Mouse (Mus musculus): ENCODE data around the gene Cklf. TPM values are rescaled to one million over a fixed set of nuclear protein-coding genes. Genes with fewer than 3 reads are reported as not detected.
"Not testable (repeated sequence)": the region's sequence is repeated elsewhere in the genome, so short reads cannot be mapped to it uniquely, and the experiment has no call there.

Gene Cklf
- polyA plus RNA-seq, 1 experiment from 2014 or later: 43.5 TPM

GRCm38 (mm10) chr8:104293081-104293480 is 42.4 kb downstream of the Cklf start, which contains the start of gene Cmtm2a:
Cmtm2a (minus strand) TSS chr8:104293181.
- not testable (repeated sequence) for H3K36me3 ChIP-seq; H3K27ac ChIP-seq; DNase-seq (ENCODE audit: low spot score); H3K9me3 ChIP-seq (replicated peaks); H3K4me3 ChIP-seq; H3K27me3 ChIP-seq (ENCODE audit: low read depth, poor library complexity, severe bottlenecking); H3K4me1 ChIP-seq
- WGBS: 90% methylated on average over 12 of the region's 12 CpGs

GRCm38 (mm10) chr8:104294396-104294795 is 43.7 kb downstream of the Cklf start:
- H3K4me3 ChIP-seq: no peak overlapping the region
- no peak for DNase-seq (ENCODE audit: low spot score)
- WGBS: 93% methylated on average over 1 of the region's 1 CpGs
- H3K9me3 ChIP-seq (replicated peaks): no peaks in the 10 kb centered on the region
- no peak overlapping the region for H3K27ac ChIP-seq
- no peaks in the 10 kb centered on the region for H3K36me3 ChIP-seq
- no peaks in the 10 kb centered on the region for H3K4me1 ChIP-seq
- H3K27me3 ChIP-seq (ENCODE audit: low read depth, poor library complexity, severe bottlenecking): no peaks in the 10 kb centered on the region

GRCm38 (mm10) chr8:104301577-104301976 is 50.9 kb downstream of the Cklf start:
- H3K36me3 ChIP-seq; H3K4me3 ChIP-seq; H3K9me3 ChIP-seq (replicated peaks); DNase-seq (ENCODE audit: low spot score); H3K27me3 ChIP-seq (ENCODE audit: low read depth, poor library complexity, severe bottlenecking); H3K27ac ChIP-seq; H3K4me1 ChIP-seq: not testable (repeated sequence)
- 36% methylated on average over 3 of the region's 3 CpGs for WGBS

GRCm38 (mm10) chr8:104302536-104302935 is 51.9 kb downstream of the Cklf start:
- 87% methylated on average over 4 of the region's 4 CpGs for WGBS
- not testable (repeated sequence) for H3K27me3 ChIP-seq (ENCODE audit: low read depth, poor library complexity, severe bottlenecking)

GRCm38 (mm10) chr8:104304962-104305361 is 54.3 kb downstream of the Cklf start:
- no peak overlapping the region for H3K27ac ChIP-seq
- H3K4me1 ChIP-seq: no peaks in the 10 kb centered on the region
- no peak overlapping the region for H3K4me3 ChIP-seq
- no peaks in the 10 kb centered on the region for H3K9me3 ChIP-seq (replicated peaks)
- H3K36me3 ChIP-seq: no peaks in the 10 kb centered on the region
- 88% methylated on average over 11 of the region's 11 CpGs for WGBS
- no peak for DNase-seq (ENCODE audit: low spot score)
- H3K27me3 ChIP-seq (ENCODE audit: low read depth, poor library complexity, severe bottlenecking): no peaks in the 10 kb centered on the region

More at GRCm38 (mm10) chr8:104302536-104302935, 51.9 kb downstream of the Cklf start:
- DNase-seq (ENCODE audit: low spot score); H3K9me3 ChIP-seq (replicated peaks); H3K27ac ChIP-seq; H3K4me3 ChIP-seq; H3K4me1 ChIP-seq; H3K36me3 ChIP-seq: not testable (repeated sequence)

GRCm38 (mm10) chr8:104308341-104308740 is 57.7 kb downstream of the Cklf start:
- not testable (repeated sequence) for H3K36me3 ChIP-seq; H3K27ac ChIP-seq; DNase-seq (ENCODE audit: low spot score); H3K4me1 ChIP-seq; H3K27me3 ChIP-seq (ENCODE audit: low read depth, poor library complexity, severe bottlenecking); H3K4me3 ChIP-seq; H3K9me3 ChIP-seq (replicated peaks)
- WGBS: 62% methylated on average over 6 of the region's 6 CpGs

GRCm38 (mm10) chr8:104309441-104310155 is 58.9 kb downstream of the Cklf start, which contains the start of the genes Gm45711 and Cmtm1:
Gm45711 (minus strand) TSS chr8:104310081.
Cmtm1 (minus strand) TSS chr8:104310145.
- not testable (repeated sequence) for H3K27ac ChIP-seq; H3K4me3 ChIP-seq; H3K27me3 ChIP-seq (ENCODE audit: low read depth, poor library complexity, severe bottlenecking); H3K4me1 ChIP-seq; H3K9me3 ChIP-seq (replicated peaks); DNase-seq (ENCODE audit: low spot score); H3K36me3 ChIP-seq
- WGBS: 89% methylated on average over 36 of the region's 36 CpGs

- WGBS: 95% methylated on average over 3 of the region's 3 CpGs
- DNase-seq (ENCODE audit: low spot score); H3K4me1 ChIP-seq; H3K27ac ChIP-seq; H3K36me3 ChIP-seq; H3K27me3 ChIP-seq (ENCODE audit: low read depth, poor library complexity, severe bottlenecking); H3K4me3 ChIP-seq; H3K9me3 ChIP-seq (replicated peaks): not testable (repeated sequence)
Observed at GRCm38 (mm10) chr8:104312023-104312422, 61.4 kb downstream of the Cklf start.

- WGBS: 80% methylated on average over 4 of the region's 4 CpGs
- H3K27ac ChIP-seq: no peak overlapping the region
- H3K4me3 ChIP-seq: no peak overlapping the region
- no peaks in the 10 kb centered on the region for H3K9me3 ChIP-seq (replicated peaks)
- H3K27me3 ChIP-seq (ENCODE audit: low read depth, poor library complexity, severe bottlenecking): no peaks in the 10 kb centered on the region
- no peaks in the 10 kb centered on the region for H3K4me1 ChIP-seq
- no peak for DNase-seq (ENCODE audit: low spot score)
- H3K36me3 ChIP-seq: no peaks in the 10 kb centered on the region
Observed at GRCm38 (mm10) chr8:104313311-104313710, 62.6 kb downstream of the Cklf start.

Other genes with a start within 250 kb of the Cklf start
- gene Cdh5, start 149.2 kb upstream of the Cklf start, polyA plus RNA-seq (2016; fragmentation: Nextera tagmentation; extraction: Ambion mirVana): 17.5 and 19.8 TPM in 2 replicates
- gene Bean1, start 80.4 kb upstream of the Cklf start, polyA plus RNA-seq (2016; fragmentation: Nextera tagmentation; extraction: Ambion mirVana): 0.10 and 0.23 TPM in 2 replicates
- 20.5 and 22.0 TPM in 2 replicates for gene Tk2, start 2.3 kb upstream of the Cklf start, polyA plus RNA-seq (2016; fragmentation: Nextera tagmentation; extraction: Ambion mirVana)
- gene Cmtm2a, start 42.3 kb downstream of the Cklf start, polyA plus RNA-seq (2016; fragmentation: Nextera tagmentation; extraction: Ambion mirVana): not detected in 2 replicates
- gene Gm45711, start 59.2 kb downstream of the Cklf start, polyA plus RNA-seq (2016; fragmentation: Nextera tagmentation; extraction: Ambion mirVana): not detected in 2 replicates
- gene Cmtm1, start 59.3 kb downstream of the Cklf start, polyA plus RNA-seq (2016; fragmentation: Nextera tagmentation; extraction: Ambion mirVana): not detected in 2 replicates
- not detected in 2 replicates for gene Gm11020, start 70.7 kb downstream of the Cklf start, polyA plus RNA-seq (2016; fragmentation: Nextera tagmentation; extraction: Ambion mirVana)
- gene Cmtm2b, start 71.4 kb downstream of the Cklf start, polyA plus RNA-seq (2016; fragmentation: Nextera tagmentation; extraction: Ambion mirVana): not detected in 2 replicates
- 63.2 and 65.4 TPM in 2 replicates for gene Cmtm3, start 88.5 kb downstream of the Cklf start, polyA plus RNA-seq (2016; fragmentation: Nextera tagmentation; extraction: Ambion mirVana)
- gene Cmtm4, start 144.9 kb downstream of the Cklf start, polyA plus RNA-seq (2016; fragmentation: Nextera tagmentation; extraction: Ambion mirVana): 1.8 and 2.3 TPM in 2 replicates
- gene Dync1li2, start 192.2 kb downstream of the Cklf start, polyA plus RNA-seq (2016; fragmentation: Nextera tagmentation; extraction: Ambion mirVana): 58.6 and 69.9 TPM in 2 replicates

Data from limb, embryonic 10.5 days (tissue).